Mouse (Mus musculus) midbrain, embryonic 10.5 days (tissue): ENCODE measurements around the gene Kcnj6. TPM values are rescaled to one million over a fixed set of nuclear protein-coding genes. Genes with fewer than 3 reads are reported as not detected.

ENCODE experiments used
- DNase-seq: peaks from one replicate; pipeline ENCODE4 v3.0.0-alpha.2; 2017; ENCODE audit warnings: low spot score
- H3K27ac ChIP-seq: fragments of 300-500 bp; sonication (generic); replicated peaks from 2 replicates; pipeline ENCODE4 v1.5.1; 2016; ENCODE audit warnings: mild to moderate bottlenecking
- H3K27me3 ChIP-seq: fragments of 300-500 bp; sonication (generic); 2 replicates; pipeline ENCODE4 v1.6.1; 2016; ENCODE audit warnings: low read depth, mild to moderate bottlenecking; ENCODE audit not compliant: poor library complexity, severe bottlenecking
- H3K36me3 ChIP-seq: fragments of 300-500 bp; sonication (generic); 2 replicates; pipeline ENCODE4 v1.6.1; 2016; ENCODE audit warnings: mild to moderate bottlenecking, moderate library complexity
- H3K4me1 ChIP-seq: fragments of 300-500 bp; sonication (generic); 2 replicates; pipeline ENCODE4 v1.6.1; 2016
- H3K4me3 ChIP-seq: fragments of 300-500 bp; sonication (generic); 2 replicates; pipeline ENCODE4 v1.5.1; 2016; ENCODE audit warnings: mild to moderate bottlenecking, moderate library complexity
- H3K9me3 ChIP-seq: fragments of 300-500 bp; sonication (generic); replicated peaks from 2 replicates; pipeline ENCODE4 v1.6.1; 2016; ENCODE audit warnings: mild to moderate bottlenecking
- WGBS: fragments of 180-500 bp; shearing (Covaris S2); methylation state at CpG from one replicate; pipeline ENCODE4 v1.1.7; 2016; 5-methylcytosine and 5-hydroxymethylcytosine counted together
- polyA plus RNA-seq: library from polyadenylated mRNA; unstranded; fragments of >200 nt; fragmentation: Nextera tagmentation; extraction: Ambion mirVana; gene quantifications from 2 replicates; pipeline ENCODE4 v1.2.1, GENCODE M21; 2016

Kcnj6 gene
- polyA plus RNA-seq, 1 experiment from 2014 or later: 0.04 TPM

DNA sequence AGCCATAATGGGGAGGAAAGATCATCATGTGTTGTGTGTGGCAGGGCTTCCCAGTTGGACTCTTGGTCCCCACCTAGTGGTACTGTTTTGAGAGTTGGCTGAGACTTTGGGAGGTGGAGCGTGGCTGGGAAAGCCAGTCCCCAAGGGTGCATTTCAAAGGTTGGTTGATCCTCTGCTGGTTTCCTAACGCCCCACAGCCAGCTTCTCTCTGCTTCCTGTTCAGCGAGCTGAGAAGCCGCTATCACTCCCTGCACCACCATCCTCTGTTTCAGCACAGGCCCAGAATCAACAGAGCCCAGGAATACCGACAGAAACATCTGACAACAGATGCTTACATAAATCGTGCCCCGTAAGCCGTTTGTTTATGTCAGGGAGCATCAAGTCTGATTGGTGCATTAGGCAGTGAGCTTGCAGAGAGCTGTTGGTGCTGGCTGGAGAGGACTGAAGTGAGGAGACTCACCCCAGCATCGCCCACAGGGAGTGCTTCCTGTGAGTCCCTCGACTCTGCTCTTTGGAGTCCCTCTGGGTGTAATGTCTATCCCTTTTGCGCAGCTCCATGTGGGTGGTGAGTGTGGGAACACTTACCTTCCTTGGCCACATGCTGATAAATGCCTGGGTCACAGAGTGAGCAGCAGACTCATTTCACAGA lies 253.5 kb downstream of the Kcnj6 start:
- 3% methylated on average over 11 of the region's 11 CpGs for WGBS
- H3K27ac ChIP-seq: peak overlapping the region; percentile 29; the same call in 1 of the 2 replicates
- DNase-seq: peak; percentile 46
- no peaks in the 10 kb centered on the region for H3K36me3 ChIP-seq
- peak overlapping the region; percentile 42 for H3K4me3 ChIP-seq
- no peaks in the 10 kb centered on the region for H3K27me3 ChIP-seq
- no peaks in the 10 kb centered on the region for H3K9me3 ChIP-seq
- H3K4me1 ChIP-seq: peaks cover 10% of the 10 kb centered on the region

DNA sequence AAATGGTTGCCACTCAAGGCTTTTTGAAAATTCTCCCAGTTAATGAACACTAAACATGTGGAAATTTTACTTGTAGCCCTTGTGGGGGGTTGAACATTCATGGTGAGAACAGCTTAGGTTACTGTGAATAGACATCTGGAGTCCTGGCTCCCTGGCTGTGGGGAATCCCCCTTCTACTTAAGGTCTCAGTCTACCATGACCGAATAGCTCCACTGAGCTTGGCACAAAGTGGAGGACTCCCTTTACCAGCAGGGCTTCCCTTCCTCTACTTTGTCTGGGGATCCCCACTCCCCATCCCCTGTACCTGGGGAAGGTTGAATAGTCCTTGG lies 260.2 kb downstream of the Kcnj6 start:
- DNase-seq: no peak
- 93% methylated on average over 1 of the region's 1 CpGs for WGBS
- Histone ChIP-seq H3K4me3 (no peak overlapping the region), H3K4me1 (peaks cover 7% of the 10 kb centered on the region), H3K9me3 (no peaks in the 10 kb centered on the region), H3K36me3 (no peaks in the 10 kb centered on the region), H3K27ac (no peak overlapping the region), H3K27me3 (no peaks in the 10 kb centered on the region)

DNA sequence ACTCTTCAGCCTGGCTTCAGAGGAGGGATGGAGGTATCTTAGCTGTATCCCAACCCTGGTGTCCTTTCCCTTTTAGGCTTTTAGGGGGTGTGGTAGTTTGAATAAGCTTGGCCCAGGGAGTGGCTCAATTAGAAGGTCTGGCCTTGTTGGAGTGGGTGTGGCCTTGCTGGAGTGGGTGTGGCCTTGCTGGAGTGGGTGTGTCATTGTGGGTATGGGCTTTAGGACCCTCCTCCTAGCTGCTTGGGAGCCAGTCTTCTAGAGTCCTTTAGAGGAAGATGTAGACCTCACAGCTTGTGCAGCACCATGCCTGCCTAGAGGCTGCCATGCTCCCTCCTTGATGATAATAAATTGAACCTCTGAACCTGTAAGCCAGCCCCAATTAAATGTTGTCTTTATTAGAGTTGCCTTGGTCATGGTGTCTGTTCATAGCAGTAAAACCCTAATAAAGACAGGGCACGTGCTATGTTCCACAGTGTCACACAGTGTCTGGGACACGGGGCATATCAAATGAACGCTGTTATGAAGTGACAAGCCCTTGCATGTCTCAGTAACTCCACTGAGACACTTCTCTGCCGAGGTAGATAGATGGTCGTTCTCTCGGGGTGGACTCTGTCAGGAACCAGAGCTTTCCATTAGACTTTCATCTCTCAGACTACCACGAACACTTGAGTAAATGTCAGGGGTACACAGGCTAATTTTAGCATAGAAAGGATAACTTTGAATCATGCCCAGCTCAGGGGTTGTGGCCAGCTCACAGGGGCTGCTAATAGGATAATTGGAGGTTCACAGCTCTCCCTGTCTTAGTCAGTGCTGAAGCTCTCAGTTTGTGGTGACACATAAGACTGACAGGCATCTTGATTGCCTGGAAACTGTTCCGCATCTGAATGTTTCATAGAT lies 260.8 kb downstream of the Kcnj6 start:
- H3K4me3 ChIP-seq: no peak overlapping the region
- DNase-seq: no peak
- peaks cover 7% of the 10 kb centered on the region for H3K4me1 ChIP-seq
- no peak overlapping the region for H3K27ac ChIP-seq
- no peaks in the 10 kb centered on the region for H3K27me3 ChIP-seq
- H3K36me3 ChIP-seq: no peaks in the 10 kb centered on the region
- 90% methylated on average over 8 of the region's 8 CpGs for WGBS
- no peaks in the 10 kb centered on the region for H3K9me3 ChIP-seq

DNA sequence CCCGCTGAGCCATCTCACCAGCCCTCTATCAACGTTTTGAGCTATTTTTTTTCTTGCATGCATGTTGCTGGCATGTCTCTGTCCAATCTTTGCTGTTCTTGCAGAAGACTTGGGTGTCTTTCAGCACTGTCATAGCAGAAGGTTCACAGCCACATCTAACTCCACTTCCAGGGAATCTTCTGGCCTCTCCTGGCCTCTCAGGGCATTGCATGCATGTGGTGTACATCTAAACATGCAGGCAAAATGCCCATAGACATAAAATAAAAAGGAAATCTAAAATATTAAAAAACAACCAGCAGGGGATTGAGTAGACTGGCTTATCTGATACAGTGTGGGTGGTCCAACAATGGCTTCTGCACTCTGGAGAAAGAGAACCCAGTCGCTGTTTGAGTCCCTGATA lies 262.0 kb downstream of the Kcnj6 start:
- Histone ChIP-seq H3K36me3 (no peaks in the 10 kb centered on the region), H3K27ac (no peak overlapping the region), H3K4me3 (no peak overlapping the region), H3K9me3 (no peaks in the 10 kb centered on the region), H3K4me1 (peaks cover 7% of the 10 kb centered on the region), H3K27me3 (no peaks in the 10 kb centered on the region)
- 69% methylated on average over 3 of the region's 3 CpGs for WGBS
- no peak for DNase-seq

DNA sequence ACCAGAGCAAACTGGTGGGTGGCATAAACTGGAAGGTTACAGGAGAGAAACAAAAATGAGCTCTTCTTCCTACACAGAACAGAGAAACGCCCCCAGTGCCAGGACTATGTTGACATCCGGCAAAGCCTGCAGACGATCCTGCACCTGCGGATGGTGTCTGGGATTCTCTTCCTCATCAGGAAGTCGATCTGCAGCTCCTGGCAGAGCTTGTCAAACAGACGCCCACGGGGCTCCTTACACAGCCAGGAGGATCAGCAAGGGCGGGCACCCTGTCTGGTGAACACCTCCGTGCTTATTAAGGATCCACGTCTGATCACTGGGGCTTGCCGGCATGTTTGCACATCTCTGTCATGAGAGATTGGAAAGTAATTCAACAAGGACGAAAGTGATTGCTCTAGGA lies 266.5 kb downstream of the Kcnj6 start:
- no peak overlapping the region for H3K4me3 ChIP-seq
- no peaks in the 10 kb centered on the region for H3K36me3 ChIP-seq
- no peaks in the 10 kb centered on the region for H3K27me3 ChIP-seq
- 74% methylated on average over 12 of the region's 12 CpGs for WGBS
- no peak overlapping the region for H3K27ac ChIP-seq
- 0 out of 2 replicates have a peak, but pooled peaks cover 6% of the 10 kb centered on the region for H3K9me3 ChIP-seq
- DNase-seq: no peak
- H3K4me1 ChIP-seq: peaks cover 7% of the 10 kb centered on the region

DNA sequence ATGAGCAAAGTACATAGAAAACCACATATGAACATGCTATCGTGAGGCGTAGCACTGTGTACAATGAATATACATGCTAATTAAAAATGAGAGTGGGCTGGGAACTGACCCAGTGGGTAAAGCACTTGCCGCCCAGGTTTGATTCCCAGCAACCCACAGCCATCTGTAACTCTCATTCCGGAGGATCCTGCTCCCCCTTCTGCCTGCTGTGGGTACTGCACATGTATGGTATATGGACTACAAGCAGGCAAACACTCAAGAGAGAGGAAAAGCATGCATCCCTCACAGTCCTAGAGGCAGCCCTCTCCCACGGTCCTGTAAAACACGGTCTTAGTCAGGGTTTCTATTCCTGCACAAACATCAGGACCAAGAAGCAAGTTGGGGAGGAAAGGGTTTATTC lies 268.3 kb downstream of the Kcnj6 start:
- Histone ChIP-seq H3K4me1 (peaks cover 14% of the 10 kb centered on the region), H3K27me3 (no peaks in the 10 kb centered on the region), H3K9me3 (0 out of 2 replicates have a peak, but pooled peaks cover 6% of the 10 kb centered on the region), H3K36me3 (no peaks in the 10 kb centered on the region), H3K27ac (no peak overlapping the region), H3K4me3 (no peak overlapping the region)
- DNase-seq: no peak
- WGBS: 85% methylated on average over 6 of the region's 6 CpGs

DNA sequence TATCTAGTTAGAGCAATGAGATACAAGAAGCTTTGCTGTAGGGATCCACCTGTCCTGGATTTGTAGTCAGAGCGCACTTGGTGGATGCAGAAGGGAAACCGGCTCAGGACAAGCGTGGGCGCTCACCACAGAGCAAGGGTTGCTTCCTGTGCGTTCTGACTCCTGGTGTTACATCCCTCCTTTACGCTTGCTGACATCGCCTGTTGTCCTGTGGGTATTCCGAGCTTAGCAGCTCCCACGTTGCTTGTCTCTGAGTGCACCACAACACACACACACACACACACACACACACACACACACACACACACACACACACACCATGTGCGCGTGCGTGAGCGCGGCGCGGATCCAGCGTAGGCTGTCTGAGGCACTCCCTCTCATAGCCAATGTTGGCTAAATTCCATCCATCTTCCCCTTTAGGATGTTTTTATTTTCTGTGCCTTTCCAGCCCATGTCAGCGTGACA lies 272.7 kb downstream of the Kcnj6 start:
- peak overlapping the region; percentile 69 for H3K4me3 ChIP-seq
- WGBS: 8% methylated on average over 18 of the region's 18 CpGs
- peak; percentile 46 for DNase-seq
- no peaks in the 10 kb centered on the region for H3K27me3 ChIP-seq
- H3K4me1 ChIP-seq: peaks cover 22% of the 10 kb centered on the region
- peak overlapping the region; percentile 91 for H3K27ac ChIP-seq
- H3K36me3 ChIP-seq: no peaks in the 10 kb centered on the region
- 0 out of 2 replicates have a peak, but pooled peaks cover 6% of the 10 kb centered on the region for H3K9me3 ChIP-seq

DNA sequence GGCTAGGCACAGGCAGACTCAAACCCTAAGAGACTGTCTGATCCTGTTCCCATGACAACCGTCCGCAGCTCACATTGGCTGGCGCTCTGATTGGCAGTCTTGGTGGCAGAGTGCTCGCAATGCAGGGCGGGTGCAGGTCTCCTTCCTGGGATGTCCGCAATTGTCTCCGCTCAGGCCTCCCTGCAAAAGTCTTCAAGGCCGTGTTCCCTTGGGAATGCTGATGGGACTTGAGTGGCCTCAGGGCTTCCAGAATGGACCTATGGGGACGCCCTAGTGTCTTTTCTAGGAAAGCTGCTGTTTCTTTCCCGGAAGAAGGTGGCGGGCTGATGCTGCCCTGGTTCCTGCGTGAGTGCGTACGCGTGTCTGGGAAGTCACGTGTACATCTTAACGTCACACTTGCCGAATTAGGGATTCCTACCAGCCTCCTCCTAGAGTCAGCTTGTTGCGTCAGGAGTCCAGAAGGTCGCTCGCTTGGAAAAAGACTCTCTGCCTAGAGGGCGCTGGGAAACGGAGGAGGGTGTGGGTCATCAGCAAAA lies 273.4 kb downstream of the Kcnj6 start:
- Histone ChIP-seq H3K4me1 (peaks cover 22% of the 10 kb centered on the region), H3K4me3 (peak overlapping the region; percentile 69), H3K36me3 (no peaks in the 10 kb centered on the region), H3K27ac (peak overlapping the region; percentile 91), H3K27me3 (no peaks in the 10 kb centered on the region), H3K9me3 (0 out of 2 replicates have a peak, but pooled peaks cover 4% of the 10 kb centered on the region)
- DNase-seq: peak; percentile 92
- WGBS: under 1% methylated on average over 23 of the region's 23 CpGs

DNA sequence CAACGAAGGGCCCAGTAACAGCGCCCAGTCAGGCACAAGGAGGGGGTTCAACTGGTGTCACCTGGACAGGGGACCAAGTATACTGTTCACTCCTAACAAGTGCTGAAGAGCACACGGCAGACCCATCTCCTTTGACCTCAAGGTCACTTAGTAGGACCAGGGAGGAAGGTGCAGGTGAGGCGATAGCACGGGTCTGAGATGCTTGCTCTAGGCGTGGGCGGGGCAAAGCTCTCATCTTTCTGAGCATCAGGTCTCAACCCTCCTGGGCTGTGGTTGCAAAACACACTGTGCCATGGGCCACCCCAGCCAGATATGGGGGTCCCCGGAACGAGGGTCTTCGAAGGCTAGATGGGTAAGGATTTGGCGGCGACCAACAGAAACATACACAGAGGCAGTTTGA lies 274.6 kb downstream of the Kcnj6 start:
- peaks cover 22% of the 10 kb centered on the region for H3K4me1 ChIP-seq
- H3K27me3 ChIP-seq: no peaks in the 10 kb centered on the region
- whole genome bisulfite sequencing: 85% methylated on average over 12 of the region's 12 CpGs
- no peak overlapping the region for H3K27ac ChIP-seq
- DNase-seq: no peak
- no peaks in the 10 kb centered on the region for H3K9me3 ChIP-seq
- H3K4me3 ChIP-seq: no peak overlapping the region
- no peaks in the 10 kb centered on the region for H3K36me3 ChIP-seq

DNA sequence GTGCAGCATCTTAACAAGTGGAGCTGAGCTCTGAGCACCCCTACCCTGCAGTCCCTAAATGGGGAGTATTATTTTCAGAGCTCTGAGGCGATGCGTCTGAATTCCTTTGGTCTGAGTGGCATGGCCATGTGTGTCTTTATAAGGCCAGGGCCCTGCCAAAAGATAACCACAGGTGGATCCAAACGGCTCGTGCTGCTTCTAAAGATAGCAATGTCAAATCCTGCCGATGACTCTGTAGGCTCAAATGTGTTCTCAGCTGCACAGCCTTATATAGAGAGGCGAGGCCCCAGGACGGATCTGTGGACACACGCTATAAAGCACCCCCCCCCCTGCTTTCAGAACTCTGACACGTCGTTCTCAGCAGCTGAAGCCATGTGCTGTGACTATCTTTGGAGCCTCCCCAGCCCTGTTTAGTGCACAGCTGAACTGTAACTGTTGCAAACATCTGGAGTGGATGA lies 275.9 kb downstream of the Kcnj6 start:
- WGBS: 85% methylated on average over 10 of the region's 10 CpGs
- H3K4me1 ChIP-seq: peaks cover 22% of the 10 kb centered on the region
- peaks cover 3% of the 10 kb centered on the region; the same call in 1 of the 2 replicates for H3K9me3 ChIP-seq
- DNase-seq: no peak
- no peaks in the 10 kb centered on the region for H3K27me3 ChIP-seq
- no peaks in the 10 kb centered on the region for H3K36me3 ChIP-seq
- no peak overlapping the region for H3K4me3 ChIP-seq
- H3K27ac ChIP-seq: no peak overlapping the region

DNA sequence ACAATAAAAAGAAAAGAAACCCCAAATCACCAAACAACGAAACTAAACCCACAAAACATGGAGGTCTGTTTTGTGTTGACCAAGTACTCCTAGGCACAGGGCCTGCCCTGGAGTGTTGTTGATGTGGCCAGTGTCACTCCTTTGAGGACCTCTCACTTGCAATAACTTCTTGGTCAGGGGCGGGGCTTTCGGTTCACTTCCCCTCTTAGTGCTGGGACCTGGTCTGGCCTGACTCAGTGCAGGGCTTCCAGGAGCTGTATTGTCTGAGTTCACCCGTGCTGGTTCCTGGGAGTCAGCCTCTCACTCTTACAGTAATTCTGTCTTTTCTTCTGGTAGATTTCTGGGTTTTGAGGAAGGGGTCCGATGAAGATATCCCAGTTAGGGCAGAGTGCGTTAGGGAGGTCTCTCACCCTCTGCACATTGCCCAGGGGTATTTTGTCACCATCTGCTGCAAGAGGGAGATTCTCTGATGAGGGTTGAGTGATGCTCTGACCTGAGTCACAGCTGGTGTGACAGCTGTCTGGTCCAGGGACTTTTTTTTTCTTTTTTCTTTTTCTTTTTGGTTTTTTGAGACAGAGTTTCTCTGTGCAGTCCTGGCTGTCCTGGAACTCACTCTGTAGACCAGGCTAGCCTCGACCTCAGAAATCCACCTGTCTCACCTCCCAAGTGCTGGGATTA lies 276.9 kb downstream of the Kcnj6 start:
- Histone ChIP-seq H3K27ac (no peak overlapping the region), H3K4me1 (peaks cover 22% of the 10 kb centered on the region), H3K27me3 (no peaks in the 10 kb centered on the region), H3K4me3 (no peak overlapping the region), H3K36me3 (no peaks in the 10 kb centered on the region), H3K9me3 (peaks cover 6% of the 10 kb centered on the region; the same call in 1 of the 2 replicates)
- DNase-seq: no peak
- WGBS: 75% methylated on average over 7 of the region's 7 CpGs

DNA sequence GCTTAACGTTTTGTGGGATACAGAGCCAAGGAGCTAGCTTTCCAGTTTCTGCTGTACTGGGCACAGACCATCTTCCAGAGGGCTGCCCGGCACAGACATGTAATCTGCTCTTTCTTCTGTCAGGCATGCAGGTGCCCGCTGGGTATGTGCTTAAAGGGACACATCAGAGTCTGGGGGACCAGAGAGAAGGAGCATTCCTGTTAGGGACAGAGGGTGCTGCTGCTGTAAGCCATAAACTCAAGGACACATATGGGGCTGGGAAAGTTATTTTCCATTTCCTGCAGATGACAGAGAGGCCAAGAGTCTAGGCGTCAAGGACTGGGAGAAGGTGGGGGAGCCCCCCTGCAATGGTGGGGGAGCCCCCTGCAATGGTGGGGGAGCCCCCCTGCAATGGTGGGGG lies 278.0 kb downstream of the Kcnj6 start:
- DNase-seq: no peak
- Histone ChIP-seq H3K36me3 (no peaks in the 10 kb centered on the region), H3K9me3 (peaks cover 6% of the 10 kb centered on the region; the same call in 1 of the 2 replicates), H3K27ac (no peak overlapping the region), H3K4me1 (peaks cover 16% of the 10 kb centered on the region), H3K4me3 (no peak overlapping the region), H3K27me3 (no peaks in the 10 kb centered on the region)
- 78% methylated on average over 4 of the region's 4 CpGs for WGBS
